Mouse (Mus musculus) telencephalon, adult 2 months (tissue): Measurements from ENCODE around the gene Olfr1254.

Source experiments
- DNase-seq: peaks from one replicate; pipeline ENCODE4 v3.0.0-alpha.2; 2011; ENCODE audit warnings: low read depth, low spot score

The Olfr1254 gene

GRCm38 (mm10) chr2:89793519-89793918 lies at the start of gene Olfr1254:
Olfr1254 (minus strand) TSS chr2:89793619.
- DNase-seq = no peak

DNA sequence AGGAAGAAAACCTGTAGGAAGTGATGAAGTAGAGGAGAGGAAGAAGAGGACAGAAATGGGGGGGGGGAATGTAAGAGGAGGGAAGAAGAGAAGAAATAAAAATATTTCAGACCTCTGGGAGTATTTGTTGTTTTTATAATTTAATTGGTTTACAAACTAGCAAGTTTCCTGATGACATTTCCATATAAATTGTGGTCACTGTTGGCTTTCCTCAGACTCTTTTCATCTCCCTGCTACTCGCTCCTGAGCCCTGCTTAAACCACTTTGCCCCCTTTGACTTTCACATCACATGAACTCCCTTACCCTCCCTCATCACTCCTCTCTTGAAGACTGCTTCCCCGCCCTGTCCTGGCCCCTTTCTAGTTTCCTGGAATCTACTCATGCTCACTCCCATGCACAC lies 48.0 kb upstream of the Olfr1254 start, which contains the start of gene Olfr1256:
Olfr1256 (minus strand) TSS at position 101 of the 400 bp plus-strand sequence.
- DNase-seq = no peak

- DNase-seq = no peak
Measured at GRCm38 (mm10) chr2:89820216-89820615, 26.8 kb upstream of the Olfr1254 start.

DNA sequence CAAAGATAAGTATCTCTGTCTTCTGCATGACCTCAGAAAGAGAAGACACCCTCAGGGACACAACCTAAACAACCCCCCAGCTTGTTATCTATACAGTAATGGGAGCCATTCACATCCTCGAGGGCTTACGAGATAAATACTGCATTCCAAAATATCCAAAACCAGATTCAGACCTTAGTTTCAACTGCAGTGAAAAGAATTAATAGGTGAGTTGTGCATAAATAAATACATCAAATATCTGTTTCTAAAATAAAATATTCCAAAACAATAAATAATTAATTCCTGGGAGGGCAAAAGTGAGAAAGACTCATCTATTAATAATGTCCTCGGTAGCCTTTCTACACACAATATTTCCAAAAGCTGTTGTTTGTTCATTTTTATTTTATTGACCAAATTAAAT lies 18.3 kb upstream of the Olfr1254 start, which contains the start of gene Olfr1255:
Olfr1255 (plus strand) TSS at position 301 of the 400 bp plus-strand sequence.
- DNase-seq = no peak

DNA sequence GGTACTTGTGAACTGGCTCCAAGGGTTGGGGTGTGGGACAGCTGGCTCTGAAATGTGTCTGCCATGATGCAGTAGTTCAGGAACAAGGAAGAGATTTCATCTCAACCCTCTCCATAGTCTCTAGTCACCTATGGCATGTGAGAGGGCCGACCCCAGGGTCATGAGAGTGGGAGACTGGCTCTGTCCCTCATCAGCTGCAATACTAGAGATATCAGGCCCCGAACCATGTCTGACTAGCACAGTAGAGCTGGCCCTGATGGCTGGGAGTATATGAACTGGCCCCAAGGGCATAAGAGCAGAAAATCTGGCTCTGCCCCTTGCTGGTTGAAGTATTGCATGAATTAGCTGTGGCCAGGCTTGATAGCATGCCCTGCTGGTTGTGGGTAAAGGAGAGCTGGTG lies 17.3 kb upstream of the Olfr1254 start:
- DNase-seq = no peak

GRCm38 (mm10) chr2:89799583-89799982 lies 6.2 kb upstream of the Olfr1254 start:
- no peak for DNase-seq

GRCm38 (mm10) chr2:89756990-89757389 lies 36.4 kb downstream of the Olfr1254 start, which contains the start of gene Olfr1253:
Olfr1253 (minus strand) TSS chr2:89757090.
- no peak for DNase-seq
